Mouse (Mus musculus) bone marrow macrophage, adult 2 months (primary cell): ENCODE results near the gene Foxo1.

Experiments
- CTCF ChIP-seq: IDR thresholded peaks from 2 replicates; pipeline ENCODE4 v1.5.1; 2012; ENCODE audit warnings: low read depth, mild to moderate bottlenecking, low read length, moderate library complexity
- POLR2A ChIP-seq: IDR thresholded peaks from 2 replicates; pipeline ENCODE4 v1.6.1; 2012; ENCODE audit warnings: mild to moderate bottlenecking, low read depth, low read length, borderline replicate concordance

GRCm38 (mm10) chr3:52281882-52282281 is 13.7 kb downstream of the Foxo1 start:
- TF ChIP-seq CTCF: no peak
- TF ChIP-seq POLR2A: no peak
